Mouse (Mus musculus) ovary, adult 10 weeks (tissue): ENCODE data around the gene Gsx1. TPM values are rescaled to one million over a fixed set of nuclear protein-coding genes. Genes with fewer than 3 reads are reported as not detected.

ENCODE experiments used
- polyA plus RNA-seq: library from polyadenylated mRNA; stranded (reverse); fragments of 350-450 nt; fragmentation: Illumina TruSeq; extraction: RNeasy Lipid Tissue Mini Kit (QIAGEN cat#74804); gene quantifications from one replicate; pipeline ENCODE4 v1.2.3, GENCODE M21; 2014

Gsx1 gene
- polyA plus RNA-seq, result not detected

DNA sequence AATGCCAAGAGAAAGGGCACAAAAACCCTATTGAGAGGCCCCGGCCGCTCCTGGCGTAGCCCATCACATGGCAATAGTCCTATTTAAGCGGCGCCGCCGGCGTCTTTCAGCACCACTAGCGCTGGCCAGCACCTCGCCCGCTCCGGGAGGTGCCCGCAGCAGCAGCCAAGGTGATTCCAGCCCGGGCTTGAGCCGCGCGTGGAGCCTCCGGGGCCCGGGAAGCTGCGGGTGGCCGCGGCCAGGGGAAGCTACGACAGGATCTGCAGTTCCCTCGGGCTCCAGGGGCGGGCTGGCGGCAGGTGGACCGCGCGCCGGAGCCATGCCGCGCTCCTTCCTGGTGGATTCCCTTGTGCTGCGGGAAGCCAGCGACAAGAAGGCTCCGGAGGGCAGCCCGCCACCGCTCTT, at the start of gene Gsx1:
TSS of gene Gsx1 (plus strand) at position 126 of the 405 bp plus-strand sequence.

Other genes with a start within 250 kb of the Gsx1 start
- 28.5 TPM for gene Gtf3a, start 240.0 kb upstream of the Gsx1 start, polyA plus RNA-seq
- 24.4 TPM for gene Mtif3, start 224.9 kb upstream of the Gsx1 start, polyA plus RNA-seq
- gene Lnx2, start 112.1 kb upstream of the Gsx1 start, polyA plus RNA-seq, result 27.2 TPM
- 165 TPM for gene Polr1d, start 111.6 kb upstream of the Gsx1 start, polyA plus RNA-seq
- 0.48 TPM for gene Pdx1, start 81.3 kb downstream of the Gsx1 start, polyA plus RNA-seq
- gene Cdx2, start 118.6 kb downstream of the Gsx1 start, polyA plus RNA-seq, result not detected
- gene Urad, start 133.7 kb downstream of the Gsx1 start, polyA plus RNA-seq, result not detected
- 0.34 TPM for gene Flt3, start 211.8 kb downstream of the Gsx1 start, polyA plus RNA-seq
- 87.3 TPM for gene Pan3, start 241.5 kb downstream of the Gsx1 start, polyA plus RNA-seq